Mouse (Mus musculus) midbrain, embryonic 10.5 days (tissue): ENCODE data around the gene Sox5. TPM values are rescaled to one million over a fixed set of nuclear protein-coding genes. Genes with fewer than 3 reads are reported as not detected.

Experiments
- DNase-seq: peaks from one replicate; pipeline ENCODE4 v3.0.0-alpha.2; 2017; ENCODE audit warnings: low spot score
- H3K27ac ChIP-seq: fragments of 300-500 bp; sonication (generic); replicated peaks from 2 replicates; pipeline ENCODE4 v1.5.1; 2016; ENCODE audit warnings: mild to moderate bottlenecking
- H3K27me3 ChIP-seq: fragments of 300-500 bp; sonication (generic); 2 replicates; pipeline ENCODE4 v1.6.1; 2016; ENCODE audit warnings: low read depth, mild to moderate bottlenecking; ENCODE audit not compliant: poor library complexity, severe bottlenecking
- H3K36me3 ChIP-seq: fragments of 300-500 bp; sonication (generic); 2 replicates; pipeline ENCODE4 v1.6.1; 2016; ENCODE audit warnings: mild to moderate bottlenecking, moderate library complexity
- H3K4me1 ChIP-seq: fragments of 300-500 bp; sonication (generic); 2 replicates; pipeline ENCODE4 v1.6.1; 2016
- H3K4me3 ChIP-seq: fragments of 300-500 bp; sonication (generic); 2 replicates; pipeline ENCODE4 v1.5.1; 2016; ENCODE audit warnings: mild to moderate bottlenecking, moderate library complexity
- H3K9me3 ChIP-seq: fragments of 300-500 bp; sonication (generic); replicated peaks from 2 replicates; pipeline ENCODE4 v1.6.1; 2016; ENCODE audit warnings: mild to moderate bottlenecking
- WGBS: fragments of 180-500 bp; shearing (Covaris S2); methylation state at CpG from one replicate; pipeline ENCODE4 v1.1.7; 2016; 5-methylcytosine and 5-hydroxymethylcytosine counted together
- polyA plus RNA-seq: library from polyadenylated mRNA; unstranded; fragments of >200 nt; fragmentation: Nextera tagmentation; extraction: Ambion mirVana; gene quantifications from 2 replicates; pipeline ENCODE4 v1.2.1, GENCODE M21; 2016

The Sox5 gene
- polyA plus RNA-seq, 1 experiment from 2014 or later, result 28.2 TPM

- no peaks in the 10 kb centered on the region for H3K9me3 ChIP-seq
- no peaks in the 10 kb centered on the region for H3K36me3 ChIP-seq
- H3K4me3 ChIP-seq, result no peak overlapping the region
- DNase-seq, result no peak
- H3K27ac ChIP-seq, result no peak overlapping the region
- 86% methylated on average over 4 of the region's 4 CpGs for WGBS
- H3K4me1 ChIP-seq, result no peaks in the 10 kb centered on the region
- no peaks in the 10 kb centered on the region for H3K27me3 ChIP-seq
These were observed 996.1 kb downstream of the Sox5 start for GRCm38 (mm10) chr6:143785685-143786084.
